Mouse (Mus musculus): Measurements from ENCODE around the gene R3hdm2. TPM values are rescaled to one million over a fixed set of nuclear protein-coding genes. Genes with fewer than 3 reads are reported as not detected.
A peak's percentile ranks its signal among the peaks of the same experiment; 100 is the strongest.

R3hdm2 gene
- total and polyA plus RNA-seq, 2 experiments from 2014 or later = 39.3 to 60.6 TPM

DNA sequence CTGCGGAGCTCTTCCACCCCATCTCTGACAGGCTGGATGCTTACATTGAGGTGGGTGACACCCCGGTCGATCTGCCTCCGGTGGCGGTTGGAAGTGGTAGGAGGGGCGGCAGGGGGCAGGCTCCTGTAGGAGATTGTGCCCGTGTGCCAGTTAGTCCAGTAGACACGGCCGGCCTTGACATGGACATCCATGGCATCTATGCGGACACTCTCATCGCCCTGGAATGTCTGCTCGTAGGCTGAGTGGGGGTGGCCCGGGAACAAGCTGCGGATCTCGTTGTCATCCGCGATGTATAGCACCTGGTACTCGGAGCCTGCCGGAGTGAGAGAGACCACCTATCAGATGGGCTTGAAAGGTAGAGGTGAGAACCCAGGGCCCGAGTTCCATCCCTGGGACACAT, 164.2 kb downstream of the R3hdm2 start:
- 93% methylated on average over 20 of the region's 20 CpGs for WGBS
- peaks cover 87% of the 10 kb centered on the region for H3K36me3 ChIP-seq (ENCODE audit: insufficient read depth, low read length)
- DNase-seq (ENCODE audit: low spot score) (no peak), ATAC-seq (no peak)
- H3K9ac ChIP-seq (replicated peaks; ENCODE audit: low read length) = no peak overlapping the region
- H3K27me3 ChIP-seq (ENCODE audit: insufficient read depth, low read length) = no peaks in the 10 kb centered on the region
- no peak for TF ChIP-seq CTCF (IDR thresholded peaks at IDR 0.05; ENCODE audit: low read depth)
- H3K4me3 ChIP-seq (ENCODE audit: low read length) = no peak overlapping the region
- no peak overlapping the region for H3K27ac ChIP-seq
- H3K9me3 ChIP-seq (ENCODE audit: low read length) = no peaks in the 10 kb centered on the region
- H3K4me1 ChIP-seq (ENCODE audit: insufficient read depth, low read length) = no peaks in the 10 kb centered on the region
- H3K4me2 ChIP-seq (ENCODE audit: low read depth, low read length) = no peak overlapping the region

GRCm38 (mm10) chr10:127546505-127546904, 166.4 kb downstream of the R3hdm2 start:
- Histone ChIP-seq H3K27ac (no peak overlapping the region), H3K9ac (replicated peaks; ENCODE audit: low read length) (no peak overlapping the region), H3K4me3 (ENCODE audit: low read length) (no peak overlapping the region), H3K9me3 (ENCODE audit: low read length) (no peaks in the 10 kb centered on the region), H3K27me3 (ENCODE audit: insufficient read depth, low read length) (no peaks in the 10 kb centered on the region), H3K4me1 (ENCODE audit: insufficient read depth, low read length) (no peaks in the 10 kb centered on the region), H3K36me3 (ENCODE audit: insufficient read depth, low read length) (peaks cover 93% of the 10 kb centered on the region), H3K4me2 (ENCODE audit: low read depth, low read length) (no peak overlapping the region)
- DNase-seq (ENCODE audit: low spot score) = no peak
- ATAC-seq = no peak
- WGBS = 89% methylated on average over 7 of the region's 7 CpGs
- TF ChIP-seq CTCF (IDR thresholded peaks at IDR 0.05; ENCODE audit: low read depth) = peak; percentile 61

GRCm38 (mm10) chr10:127548236-127548635, 168.1 kb downstream of the R3hdm2 start:
- DNase-seq (ENCODE audit: low spot score) = no peak
- no peaks in the 10 kb centered on the region for H3K27me3 ChIP-seq (ENCODE audit: insufficient read depth, low read length)
- H3K9me3 ChIP-seq (ENCODE audit: low read length) = no peaks in the 10 kb centered on the region
- no peaks in the 10 kb centered on the region for H3K4me1 ChIP-seq (ENCODE audit: insufficient read depth, low read length)
- WGBS = 89% methylated on average over 15 of the region's 15 CpGs
- no peak for ATAC-seq
- no peak for TF ChIP-seq CTCF (IDR thresholded peaks at IDR 0.05; ENCODE audit: low read depth)
- peaks cover 96% of the 10 kb centered on the region for H3K36me3 ChIP-seq (ENCODE audit: insufficient read depth, low read length)
- no peak overlapping the region for H3K4me3 ChIP-seq (ENCODE audit: low read length)
- H3K4me2 ChIP-seq (ENCODE audit: low read depth, low read length) = no peak overlapping the region
- H3K27ac ChIP-seq = no peak overlapping the region
- no peak overlapping the region for H3K9ac ChIP-seq (replicated peaks; ENCODE audit: low read length)

Other genes starting within 250 kb of the R3hdm2 start
- 111 and 112 TPM in 2 replicates for gene B4galnt1, start 215.1 kb upstream of the R3hdm2 start, total RNA-seq (2014; rRNA removed)
- gene B4galnt1, start 215.1 kb upstream of the R3hdm2 start, polyA plus RNA-seq (2015; fragmentation: Nextera tagmentation; extraction: Ambion mirVana) = 56.7 and 65.3 TPM in 2 replicates
- gene Slc26a10, start 199.7 kb upstream of the R3hdm2 start, total RNA-seq (2014; rRNA removed) = 0.31 TPM in 1 of 2 replicates, not detected in the other
- 0.79 and 1.1 TPM in 2 replicates for gene Slc26a10, start 199.7 kb upstream of the R3hdm2 start, polyA plus RNA-seq (2015; fragmentation: Nextera tagmentation; extraction: Ambion mirVana)
- gene Arhgef25, start 190.2 kb upstream of the R3hdm2 start, total RNA-seq (2014; rRNA removed) = 61.0 and 65.4 TPM in 2 replicates
- gene Arhgef25, start 190.2 kb upstream of the R3hdm2 start, polyA plus RNA-seq (2015; fragmentation: Nextera tagmentation; extraction: Ambion mirVana) = 20.3 and 21.6 TPM in 2 replicates
- gene Dtx3, start 184.6 kb upstream of the R3hdm2 start, total RNA-seq (2014; rRNA removed) = 233 and 240 TPM in 2 replicates
- 170 and 185 TPM in 2 replicates for gene Dtx3, start 184.6 kb upstream of the R3hdm2 start, polyA plus RNA-seq (2015; fragmentation: Nextera tagmentation; extraction: Ambion mirVana)
- 18.3 and 22.8 TPM in 2 replicates for gene Pip4k2c, start 168.7 kb upstream of the R3hdm2 start, total RNA-seq (2014; rRNA removed)
- gene Pip4k2c, start 168.7 kb upstream of the R3hdm2 start, polyA plus RNA-seq (2015; fragmentation: Nextera tagmentation; extraction: Ambion mirVana) = 19.9 and 20.2 TPM in 2 replicates
- 231 and 249 TPM in 2 replicates for gene Kif5a, start 117.0 kb upstream of the R3hdm2 start, total RNA-seq (2014; rRNA removed)
- 98.4 and 103 TPM in 2 replicates for gene Kif5a, start 117.0 kb upstream of the R3hdm2 start, polyA plus RNA-seq (2015; fragmentation: Nextera tagmentation; extraction: Ambion mirVana)
- 314 and 348 TPM in 2 replicates for gene Dctn2, start 114.0 kb upstream of the R3hdm2 start, total RNA-seq (2014; rRNA removed)
- gene Dctn2, start 114.0 kb upstream of the R3hdm2 start, polyA plus RNA-seq (2015; fragmentation: Nextera tagmentation; extraction: Ambion mirVana) = 319 and 323 TPM in 2 replicates
- gene Mbd6, start 91.3 kb upstream of the R3hdm2 start, total RNA-seq (2014; rRNA removed) = 8.1 and 11.2 TPM in 2 replicates
- gene Mbd6, start 91.3 kb upstream of the R3hdm2 start, polyA plus RNA-seq (2015; fragmentation: Nextera tagmentation; extraction: Ambion mirVana) = 8.3 and 11.5 TPM in 2 replicates
- gene Mars, start 68.5 kb upstream of the R3hdm2 start, total RNA-seq (2014; rRNA removed) = 74.4 and 90.4 TPM in 2 replicates
- 104 TPM in 2 replicates for gene Mars, start 68.5 kb upstream of the R3hdm2 start, polyA plus RNA-seq (2015; fragmentation: Nextera tagmentation; extraction: Ambion mirVana)
- gene Arhgap9, start 58.4 kb upstream of the R3hdm2 start, total RNA-seq (2014; rRNA removed) = 1.0 and 1.5 TPM in 2 replicates
- 1.2 and 1.3 TPM in 2 replicates for gene Arhgap9, start 58.4 kb upstream of the R3hdm2 start, polyA plus RNA-seq (2015; fragmentation: Nextera tagmentation; extraction: Ambion mirVana)
- 10.9 and 13.0 TPM in 2 replicates for gene Gli1, start 38.4 kb upstream of the R3hdm2 start, total RNA-seq (2014; rRNA removed)
- gene Gli1, start 38.4 kb upstream of the R3hdm2 start, polyA plus RNA-seq (2015; fragmentation: Nextera tagmentation; extraction: Ambion mirVana) = 2.7 TPM in 2 replicates
- gene Inhbe, start 25.9 kb upstream of the R3hdm2 start, total RNA-seq (2014; rRNA removed) = not detected in 2 replicates
- gene Inhbe, start 25.9 kb upstream of the R3hdm2 start, polyA plus RNA-seq (2015; fragmentation: Nextera tagmentation; extraction: Ambion mirVana) = not detected in 2 replicates
- gene Inhbc, start 9.9 kb upstream of the R3hdm2 start, total RNA-seq (2014; rRNA removed) = not detected in 2 replicates
- gene Inhbc, start 9.9 kb upstream of the R3hdm2 start, polyA plus RNA-seq (2015; fragmentation: Nextera tagmentation; extraction: Ambion mirVana) = not detected in 2 replicates
- 0.68 and 3.7 TPM in 2 replicates for gene Stac3, start 121.4 kb downstream of the R3hdm2 start, total RNA-seq (2014; rRNA removed)
- gene Stac3, start 121.4 kb downstream of the R3hdm2 start, polyA plus RNA-seq (2015; fragmentation: Nextera tagmentation; extraction: Ambion mirVana) = 1.4 and 1.7 TPM in 2 replicates
- gene Ndufa4l2, start 134.6 kb downstream of the R3hdm2 start, total RNA-seq (2014; rRNA removed) = 11.0 and 21.9 TPM in 2 replicates
- gene Ndufa4l2, start 134.6 kb downstream of the R3hdm2 start, polyA plus RNA-seq (2015; fragmentation: Nextera tagmentation; extraction: Ambion mirVana) = 16.7 and 17.4 TPM in 2 replicates
- gene Shmt2, start 142.1 kb downstream of the R3hdm2 start, total RNA-seq (2014; rRNA removed) = 66.1 and 91.1 TPM in 2 replicates
- 49.7 and 49.9 TPM in 2 replicates for gene Shmt2, start 142.1 kb downstream of the R3hdm2 start, polyA plus RNA-seq (2015; fragmentation: Nextera tagmentation; extraction: Ambion mirVana)
- gene Nxph4, start 154.2 kb downstream of the R3hdm2 start, total RNA-seq (2014; rRNA removed) = 26.0 and 33.5 TPM in 2 replicates
- gene Nxph4, start 154.2 kb downstream of the R3hdm2 start, polyA plus RNA-seq (2015; fragmentation: Nextera tagmentation; extraction: Ambion mirVana) = 134 and 146 TPM in 2 replicates
- gene Lrp1, start 240.8 kb downstream of the R3hdm2 start, total RNA-seq (2014; rRNA removed) = 245 TPM in 2 replicates
- gene Lrp1, start 240.8 kb downstream of the R3hdm2 start, polyA plus RNA-seq (2015; fragmentation: Nextera tagmentation; extraction: Ambion mirVana) = 73.7 and 75.5 TPM in 2 replicates

Measured in hindbrain, postnatal 0 days (tissue).